Mouse (Mus musculus) midbrain, embryonic 16.5 days (tissue): Measurements from ENCODE around the gene Alx3. TPM values are rescaled to one million over a fixed set of nuclear protein-coding genes. Genes with fewer than 3 reads are reported as not detected.

ENCODE experiments used
- ATAC-seq: fragments of 200-750 bp; cut with Nextera tagmentation; 2 replicates; pipeline ENCODE4 v1.8.0; 2017; ENCODE audit warnings: moderate TSS enrichment
- H3K27ac ChIP-seq: fragments of 300-500 bp; sonication (generic); 2 replicates; pipeline ENCODE4 v1.5.1; 2014; ENCODE audit warnings: mild to moderate bottlenecking, low read length, mixed read lengths
- H3K27me3 ChIP-seq: fragments of 300-500 bp; sonication (generic); 2 replicates; pipeline ENCODE4 v1.6.1; 2014; ENCODE audit warnings: low read depth, low read length, mixed read lengths; ENCODE audit not compliant: control insufficient read depth, insufficient read depth
- H3K36me3 ChIP-seq: fragments of 300-500 bp; sonication (generic); 2 replicates; pipeline ENCODE4 v1.6.1; 2014; ENCODE audit warnings: mild to moderate bottlenecking, low read length, moderate library complexity, mixed read lengths; ENCODE audit not compliant: control insufficient read depth, insufficient read depth
- H3K4me1 ChIP-seq: fragments of 300-500 bp; sonication (generic); 2 replicates; pipeline ENCODE4 v1.6.1; 2014; ENCODE audit warnings: mild to moderate bottlenecking, low read length, mixed read lengths; ENCODE audit not compliant: control insufficient read depth, insufficient read depth
- H3K4me2 ChIP-seq: fragments of 300-500 bp; sonication (generic); 2 replicates; pipeline ENCODE4 v1.6.1; 2014; ENCODE audit warnings: mild to moderate bottlenecking, low read length, mixed read lengths
- H3K4me3 ChIP-seq: fragments of 300-500 bp; sonication (generic); 2 replicates; pipeline ENCODE4 v1.5.1; 2014; ENCODE audit warnings: low read depth, mild to moderate bottlenecking, low read length, moderate library complexity, mixed read lengths
- H3K9ac ChIP-seq: fragments of 300-500 bp; sonication (generic); 2 replicates; pipeline ENCODE4 v1.6.1; 2014; ENCODE audit warnings: low read depth, low read length, mixed read lengths
- H3K9me3 ChIP-seq: fragments of 300-500 bp; sonication (generic); replicated peaks from 2 replicates; pipeline ENCODE4 v1.6.1; 2014; ENCODE audit warnings: mild to moderate bottlenecking, low read length, mixed read lengths; ENCODE audit not compliant: control insufficient read depth, poor library complexity, severe bottlenecking
- WGBS: fragments of 180-500 bp; shearing (Covaris S2); extraction: QIAGEN DNeasy Blood & Tissue Kit; methylation state at CpG from one replicate; pipeline ENCODE4 v1.1.7; 2014; 5-methylcytosine and 5-hydroxymethylcytosine counted together
- polyA plus RNA-seq: library from polyadenylated mRNA; unstranded; fragments of >200 nt; fragmentation: Nextera tagmentation; extraction: Ambion mirVana; gene quantifications from 2 replicates; pipeline ENCODE4 v1.2.1, GENCODE M21; 2015

Gene Alx3
- polyA plus RNA-seq, 1 experiment from 2014 or later = 1.5 TPM

- WGBS = 4% methylated on average over 15 of the region's 15 CpGs
- Histone ChIP-seq H3K36me3 (no peaks in the 10 kb centered on the region), H3K4me3 (no peak overlapping the region), H3K27ac (no peak overlapping the region), H3K9me3 (no peaks in the 10 kb centered on the region), H3K4me2 (no peak overlapping the region), H3K27me3 (peaks cover 51% of the 10 kb centered on the region), H3K4me1 (peaks cover 9% of the 10 kb centered on the region), H3K9ac (no peak overlapping the region)
- ATAC-seq = no peak
These were observed 13.5 kb upstream of the Alx3 start for GRCm38 (mm10) chr3:107581103-107582010.

GRCm38 (mm10) chr3:107582130-107582874, 12.5 kb upstream of the Alx3 start:
- Histone ChIP-seq H3K4me2 (peak overlapping the region; percentile 44), H3K4me1 (peaks cover 9% of the 10 kb centered on the region), H3K4me3 (no peak overlapping the region), H3K9ac (no peak overlapping the region), H3K27ac (no peak overlapping the region), H3K9me3 (no peaks in the 10 kb centered on the region), H3K36me3 (no peaks in the 10 kb centered on the region), H3K27me3 (peaks cover 61% of the 10 kb centered on the region)
- no peak for ATAC-seq
- WGBS = 3% methylated on average over 18 of the region's 18 CpGs

- ATAC-seq = no peak
- WGBS = under 1% methylated on average over 64 of the region's 65 CpGs
These were observed 11.7 kb upstream of the Alx3 start for GRCm38 (mm10) chr3:107582875-107583767.

GRCm38 (mm10) chr3:107583893-107584292, 10.9 kb upstream of the Alx3 start:
- H3K36me3 ChIP-seq = no peaks in the 10 kb centered on the region
- H3K4me2 ChIP-seq = no peak overlapping the region
- peaks cover 56% of the 10 kb centered on the region for H3K27me3 ChIP-seq
- 9% methylated on average over 1 of the region's 1 CpGs for WGBS
- H3K9me3 ChIP-seq = no peaks in the 10 kb centered on the region
- no peak overlapping the region for H3K4me3 ChIP-seq
- H3K4me1 ChIP-seq = peaks cover 9% of the 10 kb centered on the region
- no peak overlapping the region for H3K27ac ChIP-seq
- no peak for ATAC-seq
- no peak overlapping the region for H3K9ac ChIP-seq

More at GRCm38 (mm10) chr3:107582875-107583767, 11.7 kb upstream of the Alx3 start:
- Histone ChIP-seq H3K4me3 (peak overlapping the region; percentile 24), H3K27me3 (peaks cover 58% of the 10 kb centered on the region), H3K9me3 (no peaks in the 10 kb centered on the region), H3K4me2 (peak overlapping the region; percentile 44), H3K36me3 (no peaks in the 10 kb centered on the region), H3K27ac (no peak overlapping the region), H3K9ac (no peak overlapping the region), H3K4me1 (peaks cover 9% of the 10 kb centered on the region)

- Histone ChIP-seq H3K9me3 (no peaks in the 10 kb centered on the region), H3K9ac (no peak overlapping the region), H3K4me1 (peaks cover 9% of the 10 kb centered on the region), H3K4me3 (no peak overlapping the region), H3K36me3 (no peaks in the 10 kb centered on the region), H3K27me3 (peaks cover 39% of the 10 kb centered on the region), H3K27ac (no peak overlapping the region), H3K4me2 (no peak overlapping the region)
- ATAC-seq = no peak
- 78% methylated on average over 6 of the region's 6 CpGs for WGBS
These were observed 8.3 kb upstream of the Alx3 start for GRCm38 (mm10) chr3:107586504-107586903.

GRCm38 (mm10) chr3:107591612-107592011, 3.2 kb upstream of the Alx3 start:
- no peaks in the 10 kb centered on the region for H3K9me3 ChIP-seq
- no peak overlapping the region for H3K9ac ChIP-seq
- peaks cover 6% of the 10 kb centered on the region; the same call in 1 of the 2 replicates for H3K4me1 ChIP-seq
- no peak overlapping the region for H3K4me2 ChIP-seq
- H3K36me3 ChIP-seq = no peaks in the 10 kb centered on the region
- H3K4me3 ChIP-seq = no peak overlapping the region
- WGBS = 79% methylated on average over 1 of the region's 1 CpGs
- H3K27ac ChIP-seq = no peak overlapping the region
- no peak for ATAC-seq
- H3K27me3 ChIP-seq = peaks cover 34% of the 10 kb centered on the region

- no peak overlapping the region for H3K27ac ChIP-seq
These were observed 1.2 kb upstream of the Alx3 start for GRCm38 (mm10) chr3:107593632-107594031.

GRCm38 (mm10) chr3:107595264-107595937, 570 bp downstream of the Alx3 start:
- Histone ChIP-seq H3K4me1 (peaks cover 8% of the 10 kb centered on the region; the same call in 1 of the 2 replicates), H3K4me3 (peak overlapping the region; percentile 20), H3K36me3 (no peaks in the 10 kb centered on the region), H3K9me3 (no peaks in the 10 kb centered on the region), H3K4me2 (peak overlapping the region; percentile 38), H3K27me3 (peaks cover 50% of the 10 kb centered on the region), H3K9ac (no peak overlapping the region), H3K27ac (no peak overlapping the region)
- ATAC-seq = peak; percentile 41; the same call in 1 of the 2 replicates
- 1% methylated on average over 48 of the region's 50 CpGs for WGBS

More at GRCm38 (mm10) chr3:107593632-107594031, 1.2 kb upstream of the Alx3 start:
- WGBS = 57% methylated on average over 2 of the region's 2 CpGs
- Histone ChIP-seq H3K4me3 (no peak overlapping the region), H3K36me3 (no peaks in the 10 kb centered on the region), H3K9ac (no peak overlapping the region), H3K27me3 (peaks cover 35% of the 10 kb centered on the region), H3K9me3 (no peaks in the 10 kb centered on the region), H3K4me2 (no peak overlapping the region), H3K4me1 (peaks cover 8% of the 10 kb centered on the region; the same call in 1 of the 2 replicates)
- no peak for ATAC-seq
